Mouse (Mus musculus) midbrain, postnatal 0 days (tissue): ENCODE data around the gene Dcaf15. TPM values are rescaled to one million over a fixed set of nuclear protein-coding genes. Genes with fewer than 3 reads are reported as not detected.
A peak's percentile ranks its signal among the peaks of the same experiment; 100 is the strongest.

Source experiments
- ATAC-seq: fragments of 200-750 bp; cut with Nextera tagmentation; 2 replicates; pipeline ENCODE4 v1.8.0; 2017; ENCODE audit warnings: moderate number of reproducible peaks, mild to moderate bottlenecking, moderate TSS enrichment, moderate library complexity; ENCODE audit not compliant: low FRiP score
- DNase-seq: peaks from one replicate; pipeline ENCODE4 v3.0.0-alpha.2; 2015; ENCODE audit warnings: low spot score
- H3K27ac ChIP-seq: fragments of 300-500 bp; sonication (generic); 2 replicates; pipeline ENCODE4 v1.5.1; 2014; ENCODE audit warnings: low read depth, mild to moderate bottlenecking, low read length, mixed read lengths
- H3K27me3 ChIP-seq: fragments of 300-500 bp; sonication (generic); 2 replicates; pipeline ENCODE4 v1.6.1; 2014; ENCODE audit warnings: low read length, control low read depth, mixed read lengths; ENCODE audit not compliant: insufficient read depth
- H3K36me3 ChIP-seq: fragments of 300-500 bp; sonication (generic); 2 replicates; pipeline ENCODE4 v1.6.1; 2014; ENCODE audit warnings: low read length, control low read depth, mixed read lengths; ENCODE audit not compliant: insufficient read depth
- H3K4me1 ChIP-seq: fragments of 300-500 bp; sonication (generic); 2 replicates; pipeline ENCODE4 v1.6.1; 2014; ENCODE audit warnings: mild to moderate bottlenecking, control low read depth, antibody characterized with exemption, low read length, mixed read lengths; ENCODE audit not compliant: insufficient read depth
- H3K4me2 ChIP-seq: fragments of 300-500 bp; sonication (generic); 2 replicates; pipeline ENCODE4 v1.6.1; 2014; ENCODE audit warnings: low read depth, mild to moderate bottlenecking, low read length, mixed read lengths; ENCODE audit not compliant: poor library complexity, severe bottlenecking
- H3K4me3 ChIP-seq: fragments of 300-500 bp; sonication (generic); 2 replicates; pipeline ENCODE4 v1.5.1; 2014; ENCODE audit warnings: low read depth, mild to moderate bottlenecking, low read length, moderate library complexity
- H3K9ac ChIP-seq: fragments of 300-500 bp; sonication (generic); replicated peaks from 2 replicates; pipeline ENCODE4 v1.6.1; 2014; ENCODE audit warnings: mild to moderate bottlenecking, low read length, moderate library complexity, mixed read lengths; ENCODE audit not compliant: poor library complexity, severe bottlenecking
- H3K9me3 ChIP-seq: fragments of 300-500 bp; sonication (generic); 2 replicates; pipeline ENCODE4 v1.6.1; 2016; ENCODE audit warnings: low read length, control low read depth
- CTCF ChIP-seq: IDR thresholded peaks from 2 replicates; pipeline ENCODE4 v1.5.1; 2016; ENCODE audit warnings: antibody characterized with exemption, mild to moderate bottlenecking
- WGBS: fragments of 180-500 bp; shearing (Covaris S2); extraction: QIAGEN DNeasy Blood & Tissue Kit; methylation state at CpG from one replicate; pipeline ENCODE4 v1.1.7; 2014; 5-methylcytosine and 5-hydroxymethylcytosine counted together
- polyA plus RNA-seq: library from polyadenylated mRNA; unstranded; fragments of >200 nt; fragmentation: Nextera tagmentation; extraction: Ambion mirVana; gene quantifications from 2 replicates; pipeline ENCODE4 v1.2.1, GENCODE M21; 2015
- total RNA-seq: library from RNA; depleted of rRNA; stranded (reverse); fragments of >200 nt; gene quantifications from 2 replicates; pipeline ENCODE4 v1.2.3, GENCODE M21; 2014

Dcaf15 gene
- total and polyA plus RNA-seq, 2 experiments from 2014 or later, result 21.7 to 67.6 TPM

DNA sequence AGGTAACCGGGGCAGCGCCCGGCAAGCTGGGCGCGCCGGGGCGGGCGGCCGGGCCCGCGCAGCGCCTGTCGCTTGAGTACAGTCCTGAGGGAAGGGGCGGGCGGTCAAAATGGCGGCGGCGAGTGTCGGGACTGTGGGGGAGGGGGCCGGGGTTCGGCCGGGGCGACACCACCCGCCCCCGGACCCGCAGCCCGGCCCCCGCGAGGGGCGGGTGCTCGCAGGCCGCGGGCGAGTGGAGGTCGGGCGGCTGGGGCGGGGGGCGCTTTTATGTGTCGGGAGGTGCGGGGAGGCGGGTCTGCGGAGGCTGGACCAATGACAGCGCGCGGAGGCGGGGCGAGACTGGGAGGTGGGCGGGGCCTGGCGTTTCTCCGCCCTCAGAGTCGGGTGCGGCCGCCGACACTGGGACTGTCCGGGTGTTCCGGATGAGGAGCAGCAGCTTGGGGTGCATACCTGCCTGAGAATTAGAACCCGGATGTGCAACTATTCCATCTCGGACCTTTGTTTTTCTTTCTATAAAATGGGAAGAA, 37.5 kb downstream of the Dcaf15 start:
- Histone ChIP-seq H3K9ac (peak overlapping the region; percentile 89), H3K27ac (peak overlapping the region; percentile 96), H3K27me3 (no peaks in the 10 kb centered on the region), H3K4me1 (peaks cover 8% of the 10 kb centered on the region), H3K4me3 (peak overlapping the region; percentile 89), H3K4me2 (peak overlapping the region; percentile 57), H3K36me3 (no peaks in the 10 kb centered on the region), H3K9me3 (no peaks in the 10 kb centered on the region)
- no peak for TF ChIP-seq CTCF
- DNase-seq (peak; percentile 90), ATAC-seq (peak; percentile 78)
- WGBS, result 1% methylated on average over 55 of the region's 58 CpGs

DNA sequence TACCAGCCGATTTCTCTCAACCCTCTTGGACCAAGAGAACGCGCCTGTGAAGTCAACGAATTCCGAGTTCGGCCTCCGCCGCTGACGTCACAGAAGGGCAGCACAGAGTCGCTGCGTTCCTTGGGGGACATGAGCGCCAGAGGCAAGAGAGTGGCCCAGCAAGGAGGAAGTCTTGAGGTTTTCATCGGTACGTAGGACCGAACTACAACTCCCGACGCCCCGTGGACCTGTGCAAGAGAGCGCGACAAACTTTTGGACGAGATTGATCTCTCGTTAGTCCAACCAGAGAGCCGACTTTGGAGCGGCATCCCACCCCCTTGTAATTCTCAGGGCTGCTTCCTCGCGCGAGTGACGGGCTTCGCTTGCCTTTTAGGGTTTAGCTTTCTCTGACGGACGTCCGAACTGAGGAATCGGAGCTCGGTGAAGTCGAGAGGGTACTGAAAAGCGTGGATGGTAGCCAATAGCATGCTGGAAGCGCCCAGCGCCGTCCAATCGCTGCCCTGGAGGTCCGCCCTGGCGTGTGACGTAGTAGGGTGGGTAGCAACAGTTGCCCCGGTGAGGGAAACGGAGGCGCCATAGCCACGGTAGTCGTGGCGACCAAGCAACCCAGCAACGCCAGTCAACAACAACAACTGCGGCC, 38.2 kb downstream of the Dcaf15 start, which contains the start of gene Rfx1:
Rfx1 (plus strand) TSS at position 544 of the 640 bp plus-strand sequence.
- H3K9ac ChIP-seq, result peak within 1 kb of the TSS; percentile 89
- no peaks in the 10 kb centered on the region for H3K27me3 ChIP-seq
- H3K4me2 ChIP-seq, result peak within 1 kb of the TSS; percentile 87
- peak within 1 kb of the TSS; percentile 96 for H3K27ac ChIP-seq
- peak; percentile 98 for ATAC-seq
- no peaks in the 10 kb centered on the region for H3K36me3 ChIP-seq
- H3K9me3 ChIP-seq, result no peaks in the 10 kb centered on the region
- DNase-seq, result peak; percentile 100
- no peak for TF ChIP-seq CTCF
- H3K4me1 ChIP-seq, result peaks cover 8% of the 10 kb centered on the region
- under 1% methylated on average over 51 of the region's 51 CpGs for WGBS
- H3K4me3 ChIP-seq, result peak within 1 kb of the TSS; percentile 89

DNA sequence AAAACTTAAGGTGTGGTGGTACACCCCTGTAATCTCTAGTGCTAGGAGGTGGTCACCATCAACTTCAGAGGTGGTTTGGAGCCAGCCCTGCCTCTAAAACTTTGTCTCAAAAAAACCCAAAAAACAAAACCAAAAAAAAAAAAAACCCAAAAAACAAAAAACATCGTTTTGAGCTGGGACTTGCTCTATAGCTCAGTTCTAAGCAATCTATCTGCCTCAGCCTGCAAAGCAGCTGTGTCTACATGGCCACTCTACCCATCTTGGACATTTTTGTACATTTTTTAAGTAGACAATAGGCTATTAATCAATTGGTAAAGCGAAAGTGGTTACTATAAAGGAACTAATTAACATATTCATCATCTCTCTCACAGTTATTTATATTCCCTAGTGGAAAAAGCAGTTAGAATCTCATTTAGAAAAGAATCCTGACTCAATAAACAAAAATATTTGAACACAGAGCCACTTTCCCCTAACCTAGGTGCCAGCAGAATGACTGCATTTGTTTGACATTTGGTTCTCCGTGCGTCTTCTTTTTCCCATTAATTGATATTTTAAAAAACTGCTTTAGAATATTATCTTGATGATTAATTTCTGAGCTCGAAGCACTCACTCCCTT, 39.0 kb downstream of the Dcaf15 start:
- TF ChIP-seq CTCF, result no peak
- Histone ChIP-seq H3K36me3 (no peaks in the 10 kb centered on the region), H3K9ac (peak overlapping the region; percentile 66), H3K4me1 (peaks cover 8% of the 10 kb centered on the region), H3K4me2 (peak overlapping the region; percentile 87), H3K27ac (peak overlapping the region; percentile 79), H3K9me3 (no peaks in the 10 kb centered on the region), H3K4me3 (peak overlapping the region; percentile 49), H3K27me3 (no peaks in the 10 kb centered on the region)
- ATAC-seq, result no peak
- DNase-seq, result no peak
- 22% methylated on average over 5 of the region's 5 CpGs for WGBS

DNA sequence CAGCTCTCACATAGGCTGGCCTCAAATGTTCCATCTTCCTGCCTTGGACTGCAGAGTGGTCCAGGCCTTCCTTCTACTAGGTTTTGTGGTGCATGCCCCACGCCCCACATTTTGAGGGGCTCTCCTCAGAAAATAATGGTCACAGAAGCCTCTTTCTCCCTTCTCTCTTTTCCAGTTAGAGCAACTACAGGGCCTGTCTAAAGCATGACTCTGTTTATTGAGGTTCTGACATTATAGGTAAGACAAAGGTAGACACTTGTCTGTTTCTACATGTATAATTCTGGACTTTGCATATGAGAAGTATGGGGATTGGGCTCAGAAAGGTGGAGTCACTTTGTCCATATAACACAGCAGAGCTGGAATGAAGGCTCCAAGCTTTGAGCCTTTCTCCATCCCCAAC, 39.5 kb downstream of the Dcaf15 start, which contains the start of gene Gm10643:
Gm10643 (minus strand) TSS at position 101 of the 400 bp plus-strand sequence.
- H3K4me2 ChIP-seq, result peak within 1 kb of the TSS; percentile 87
- peak within 1 kb of the TSS; percentile 49 for H3K4me3 ChIP-seq
- no peaks in the 10 kb centered on the region for H3K36me3 ChIP-seq
- 96% methylated on average over 1 of the region's 1 CpGs for WGBS
- no peaks in the 10 kb centered on the region for H3K27me3 ChIP-seq
- no peaks in the 10 kb centered on the region for H3K9me3 ChIP-seq
- H3K4me1 ChIP-seq, result peaks cover 8% of the 10 kb centered on the region
- H3K9ac ChIP-seq, result peak within 1 kb of the TSS; percentile 66
- TF ChIP-seq CTCF, result no peak
- peak within 1 kb of the TSS; percentile 79 for H3K27ac ChIP-seq
- ATAC-seq (no peak), DNase-seq (no peak)

DNA sequence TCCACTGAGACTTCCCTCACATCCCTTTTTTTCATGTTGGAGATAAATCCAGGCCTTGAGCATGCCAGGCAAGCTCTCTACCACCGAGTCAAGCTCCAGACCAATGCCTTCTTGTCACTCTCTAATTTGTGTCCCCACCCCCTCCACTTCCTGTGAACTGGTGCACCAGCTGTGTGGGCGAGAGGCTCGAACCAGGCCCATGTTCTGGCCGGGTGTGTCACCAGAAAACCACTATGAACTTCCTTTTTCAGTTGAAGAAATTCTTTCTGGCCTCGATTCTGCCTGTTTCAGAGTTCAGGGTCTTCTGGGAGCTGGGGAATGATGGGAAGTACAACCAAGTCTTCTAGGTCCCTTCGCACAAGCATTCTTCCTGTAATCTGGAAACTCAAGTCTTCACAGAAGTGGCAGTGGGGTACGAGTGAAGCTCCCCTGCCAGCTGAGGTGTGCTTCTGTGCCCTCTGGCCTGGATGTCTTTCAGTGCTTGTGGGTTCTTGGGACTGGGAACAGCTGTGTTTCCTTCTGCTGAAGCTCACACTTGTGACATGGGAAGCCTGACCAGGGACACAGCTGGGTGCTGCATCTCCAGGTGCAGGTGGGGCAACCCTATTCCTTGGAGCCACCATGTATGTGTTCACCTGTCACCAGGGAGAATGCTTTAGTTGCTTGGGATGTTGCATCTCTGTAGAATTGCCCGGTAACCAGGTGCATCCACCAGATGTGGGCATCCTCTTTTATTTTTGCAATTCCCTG, 40.5 kb downstream of the Dcaf15 start:
- Histone ChIP-seq H3K4me3 (no peak overlapping the region), H3K9me3 (no peaks in the 10 kb centered on the region), H3K27ac (no peak overlapping the region), H3K4me2 (no peak overlapping the region), H3K4me1 (peaks cover 8% of the 10 kb centered on the region), H3K27me3 (no peaks in the 10 kb centered on the region), H3K9ac (no peak overlapping the region), H3K36me3 (no peaks in the 10 kb centered on the region)
- no peak for TF ChIP-seq CTCF
- no peak for DNase-seq
- no peak for ATAC-seq
- 74% methylated on average over 8 of the region's 8 CpGs for WGBS
